Mouse (Mus musculus): ENCODE measurements at regions not wholly inside any gene's neighbourhood (a gene's known extent, or its start where the extent isn't known, plus 50 kb on each side); places are given as distances from the start of the nearest gene placed in this dataset.

GRCm38 (mm10) chr6:122394160-122394559 is 53.8 kb upstream of the Phc1 start:
- Histone ChIP-seq H3K9ac (replicated peaks; ENCODE audit: low read length) (no peak overlapping the region), H3K9me3 (ENCODE audit: control insufficient read depth, low read length) (no peaks in the 10 kb centered on the region), H3K4me1 (ENCODE audit: control insufficient read depth, insufficient read depth, low read length) (no peaks in the 10 kb centered on the region), H3K27ac (replicated peaks; ENCODE audit: low read depth, low read length) (no peak overlapping the region), H3K4me2 (ENCODE audit: low read length) (no peak overlapping the region), H3K27me3 (ENCODE audit: control insufficient read depth, insufficient read depth, low read length) (no peaks in the 10 kb centered on the region), H3K36me3 (ENCODE audit: control insufficient read depth, insufficient read depth, low read length) (no peaks in the 10 kb centered on the region), H3K4me3 (replicated peaks; ENCODE audit: low read depth, low read length) (no peak overlapping the region)
- WGBS = 93% methylated on average over 5 of the region's 5 CpGs
- DNase-seq (no peak), ATAC-seq (ENCODE audit: low FRiP score, low TSS enrichment) (no peak)

- no peaks in the 10 kb centered on the region for H3K9me3 ChIP-seq (ENCODE audit: control insufficient read depth, low read length)
- no peaks in the 10 kb centered on the region for H3K27me3 ChIP-seq (ENCODE audit: control insufficient read depth, insufficient read depth, low read length)
- no peaks in the 10 kb centered on the region for H3K4me1 ChIP-seq (ENCODE audit: control insufficient read depth, insufficient read depth, low read length)
- H3K36me3 ChIP-seq (ENCODE audit: control insufficient read depth, insufficient read depth, low read length) = no peaks in the 10 kb centered on the region
- no peak overlapping the region for H3K9ac ChIP-seq (replicated peaks; ENCODE audit: low read length)
- no peak for ATAC-seq (ENCODE audit: low FRiP score, low TSS enrichment)
- 81% methylated on average over 19 of the region's 19 CpGs for WGBS
- H3K27ac ChIP-seq (replicated peaks; ENCODE audit: low read depth, low read length) = no peak overlapping the region
- H3K4me3 ChIP-seq (replicated peaks; ENCODE audit: low read depth, low read length) = no peak overlapping the region
- DNase-seq = no peak
- no peak overlapping the region for H3K4me2 ChIP-seq (ENCODE audit: low read length)
Measured at GRCm38 (mm10) chr6:122393231-122393881, 53.0 kb upstream of the Phc1 start.

- Histone ChIP-seq H3K4me3 (replicated peaks; ENCODE audit: low read depth, low read length) (0 out of 2 replicates have a peak overlapping the region, but pooled peaks have one; percentile 1), H3K27ac (replicated peaks; ENCODE audit: low read depth, low read length) (no peak overlapping the region), H3K4me1 (ENCODE audit: control insufficient read depth, insufficient read depth, low read length) (no peaks in the 10 kb centered on the region), H3K27me3 (ENCODE audit: control insufficient read depth, insufficient read depth, low read length) (no peaks in the 10 kb centered on the region), H3K36me3 (ENCODE audit: control insufficient read depth, insufficient read depth, low read length) (no peaks in the 10 kb centered on the region), H3K9me3 (ENCODE audit: control insufficient read depth, low read length) (no peaks in the 10 kb centered on the region), H3K9ac (replicated peaks; ENCODE audit: low read length) (no peak overlapping the region), H3K4me2 (ENCODE audit: low read length) (peak overlapping the region; percentile 44)
- peak; percentile 90 for DNase-seq
- peak; percentile 32; the same call in 1 of the 2 replicates for ATAC-seq (ENCODE audit: low FRiP score, low TSS enrichment)
- 37% methylated on average over 29 of the region's 29 CpGs for WGBS
Measured at GRCm38 (mm10) chr6:122391725-122392667, 51.6 kb upstream of the Phc1 start.

GRCm38 (mm10) chr6:122391126-122391525 is 50.8 kb upstream of the Phc1 start:
- no peaks in the 10 kb centered on the region for H3K27me3 ChIP-seq (ENCODE audit: control insufficient read depth, insufficient read depth, low read length)
- no peaks in the 10 kb centered on the region for H3K4me1 ChIP-seq (ENCODE audit: control insufficient read depth, insufficient read depth, low read length)
- H3K36me3 ChIP-seq (ENCODE audit: control insufficient read depth, insufficient read depth, low read length) = no peaks in the 10 kb centered on the region
- 86% methylated on average over 10 of the region's 10 CpGs for WGBS
- ATAC-seq (ENCODE audit: low FRiP score, low TSS enrichment) (no peak), DNase-seq (no peak)
- no peak overlapping the region for H3K4me2 ChIP-seq (ENCODE audit: low read length)
- no peak overlapping the region for H3K27ac ChIP-seq (replicated peaks; ENCODE audit: low read depth, low read length)
- no peaks in the 10 kb centered on the region for H3K9me3 ChIP-seq (ENCODE audit: control insufficient read depth, low read length)
- H3K9ac ChIP-seq (replicated peaks; ENCODE audit: low read length) = no peak overlapping the region
- H3K4me3 ChIP-seq (replicated peaks; ENCODE audit: low read depth, low read length) = no peak overlapping the region

- Histone ChIP-seq H3K27me3 (ENCODE audit: control insufficient read depth, insufficient read depth, low read length) (no peaks in the 10 kb centered on the region), H3K4me2 (ENCODE audit: low read length) (no peak overlapping the region), H3K36me3 (ENCODE audit: control insufficient read depth, insufficient read depth, low read length) (no peaks in the 10 kb centered on the region), H3K4me3 (replicated peaks; ENCODE audit: low read depth, low read length) (no peak overlapping the region), H3K4me1 (ENCODE audit: control insufficient read depth, insufficient read depth, low read length) (no peaks in the 10 kb centered on the region), H3K9me3 (ENCODE audit: control insufficient read depth, low read length) (no peaks in the 10 kb centered on the region), H3K9ac (replicated peaks; ENCODE audit: low read length) (no peak overlapping the region), H3K27ac (replicated peaks; ENCODE audit: low read depth, low read length) (no peak overlapping the region)
- WGBS = 77% methylated on average over 13 of the region's 13 CpGs
- DNase-seq (no peak), ATAC-seq (ENCODE audit: low FRiP score, low TSS enrichment) (no peak)
Measured at GRCm38 (mm10) chr6:122390720-122391119, 50.4 kb upstream of the Phc1 start.
